Mouse (Mus musculus): ENCODE results near the gene Alg2.
A peak's percentile ranks its signal among the peaks of the same experiment; 100 is the strongest.

The Alg2 gene

DNA sequence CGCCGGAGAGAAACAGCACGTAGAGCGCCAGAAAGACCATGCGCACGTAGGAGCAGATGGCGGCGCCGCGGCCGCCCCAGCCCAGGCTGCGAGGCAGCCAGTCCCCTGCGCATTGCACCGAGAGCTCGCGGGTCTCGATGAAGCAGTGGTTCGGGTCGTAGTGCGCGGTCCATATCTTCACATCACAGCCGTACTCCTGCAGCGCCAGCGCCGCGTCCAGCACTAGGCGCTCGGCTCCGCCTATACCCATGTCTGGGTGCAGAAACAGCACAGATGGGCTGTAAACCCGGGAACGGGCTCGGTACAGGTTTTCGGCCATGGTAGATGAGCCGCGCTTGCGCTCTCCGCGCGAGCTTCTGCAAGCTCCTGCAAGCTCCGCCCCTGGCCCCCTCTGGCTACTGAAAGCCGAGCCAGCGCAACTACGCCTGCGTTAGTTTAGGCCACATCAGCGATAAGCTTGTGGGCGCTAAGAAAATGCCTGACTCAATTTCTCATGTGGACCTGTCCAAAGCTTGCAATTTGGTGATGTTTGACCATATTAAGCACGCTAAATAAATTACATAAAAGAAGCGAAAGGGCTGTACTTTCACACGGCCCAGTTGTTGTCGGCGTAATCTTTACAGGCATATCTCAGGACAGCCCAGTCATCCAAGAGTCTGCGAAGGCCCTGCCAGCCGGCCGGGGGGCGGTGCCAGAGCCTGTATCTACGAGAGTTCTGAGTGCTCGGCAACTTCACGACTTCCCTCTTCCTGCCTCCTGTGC, at the start of gene Alg2, which contains the start of gene Sec61b:
TSS of gene Alg2 (minus strand) at position 366 of the 762 bp plus-strand sequence.
TSS of gene Sec61b (plus strand) at position 691 of the 762 bp plus-strand sequence.
- peak; percentile 96 for DNase-seq (ENCODE audit: low spot score)

DNA sequence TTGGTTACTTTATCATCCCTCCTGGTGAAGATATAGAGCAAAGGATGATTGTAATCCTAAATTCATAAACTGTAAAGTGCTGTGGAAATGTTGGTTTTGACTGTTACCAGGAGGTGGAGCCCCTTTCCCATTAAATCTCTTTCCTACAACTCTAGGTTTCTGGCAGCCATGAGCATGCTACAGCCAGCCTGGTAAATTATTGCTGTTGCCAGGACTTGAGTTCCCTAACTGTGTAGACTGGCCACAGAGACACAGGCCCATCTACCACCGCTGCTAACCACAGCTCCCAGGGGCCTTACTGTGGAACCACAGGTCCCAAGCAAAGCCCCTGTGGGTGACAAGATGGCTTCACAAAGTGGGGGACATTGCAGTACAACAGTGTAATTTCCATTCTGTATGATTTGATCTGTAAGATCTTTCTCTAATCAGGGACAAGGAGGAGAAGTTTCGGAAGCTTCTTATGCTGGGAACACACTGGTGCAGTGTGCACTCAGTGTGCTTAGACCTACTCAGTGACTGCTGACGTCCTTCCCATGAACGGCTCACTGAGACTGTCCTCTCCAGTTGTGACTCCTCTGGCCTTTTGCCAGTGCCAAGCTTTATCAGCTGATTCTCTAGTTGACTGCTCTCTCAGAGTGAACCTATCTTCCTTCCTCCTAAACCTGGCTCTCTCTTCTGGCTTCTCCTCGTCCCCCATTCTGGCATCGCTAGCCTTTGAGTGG, 47.9 kb upstream of the Alg2 start:
- no peak for DNase-seq (ENCODE audit: low spot score)

DNA sequence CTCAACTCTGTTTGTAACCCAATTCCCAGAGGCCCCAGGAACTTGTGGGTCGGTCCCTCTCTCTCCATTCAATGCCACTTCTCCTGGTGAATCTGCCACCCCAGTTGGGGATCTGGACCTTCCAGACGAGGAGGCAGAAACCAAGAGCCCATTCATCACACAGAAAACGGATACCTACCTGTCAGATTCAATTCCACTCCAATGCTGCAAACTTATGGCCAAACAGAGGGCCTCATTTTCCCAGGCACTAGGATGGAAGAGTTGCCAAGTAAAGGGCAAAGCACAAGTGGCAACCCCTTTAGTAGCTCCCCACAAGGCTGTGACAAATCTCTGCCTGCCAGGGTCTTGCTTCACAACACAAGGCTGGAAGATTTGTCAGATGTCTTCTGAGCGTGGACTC, 45.9 kb upstream of the Alg2 start:
- no peak for DNase-seq (ENCODE audit: low spot score)

DNA sequence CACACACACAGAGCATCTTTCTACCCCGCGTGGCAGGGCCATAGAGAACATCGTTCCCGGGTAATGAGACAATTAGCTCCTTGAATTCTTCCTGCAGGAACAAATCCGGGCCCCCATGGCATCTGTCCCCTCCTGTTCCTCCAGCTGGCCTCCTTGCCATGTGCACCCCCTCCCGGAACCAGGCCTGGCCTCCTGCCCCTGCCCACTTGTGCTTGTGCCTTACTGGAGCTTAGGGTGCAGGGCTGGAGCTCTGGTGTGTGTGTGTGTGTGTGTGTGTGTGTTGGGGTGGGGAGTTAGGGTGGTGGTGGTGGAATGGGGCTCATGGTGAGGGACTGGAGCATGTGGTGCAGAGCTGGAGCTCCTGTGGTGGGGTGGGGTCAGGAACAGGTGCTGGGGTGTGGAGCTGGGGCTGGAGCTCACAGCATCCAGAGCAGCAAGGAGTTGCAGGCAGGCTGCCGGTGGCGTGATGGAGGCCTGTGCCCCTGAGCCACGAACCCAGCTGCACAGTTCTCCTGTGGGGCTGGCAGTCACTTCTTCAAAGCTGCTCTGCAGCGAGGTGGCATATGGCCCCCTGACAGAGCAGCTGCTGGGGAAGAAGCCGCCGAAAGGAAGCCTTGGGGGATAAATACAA, 44.5 kb upstream of the Alg2 start:
- no peak for DNase-seq (ENCODE audit: low spot score)

DNA sequence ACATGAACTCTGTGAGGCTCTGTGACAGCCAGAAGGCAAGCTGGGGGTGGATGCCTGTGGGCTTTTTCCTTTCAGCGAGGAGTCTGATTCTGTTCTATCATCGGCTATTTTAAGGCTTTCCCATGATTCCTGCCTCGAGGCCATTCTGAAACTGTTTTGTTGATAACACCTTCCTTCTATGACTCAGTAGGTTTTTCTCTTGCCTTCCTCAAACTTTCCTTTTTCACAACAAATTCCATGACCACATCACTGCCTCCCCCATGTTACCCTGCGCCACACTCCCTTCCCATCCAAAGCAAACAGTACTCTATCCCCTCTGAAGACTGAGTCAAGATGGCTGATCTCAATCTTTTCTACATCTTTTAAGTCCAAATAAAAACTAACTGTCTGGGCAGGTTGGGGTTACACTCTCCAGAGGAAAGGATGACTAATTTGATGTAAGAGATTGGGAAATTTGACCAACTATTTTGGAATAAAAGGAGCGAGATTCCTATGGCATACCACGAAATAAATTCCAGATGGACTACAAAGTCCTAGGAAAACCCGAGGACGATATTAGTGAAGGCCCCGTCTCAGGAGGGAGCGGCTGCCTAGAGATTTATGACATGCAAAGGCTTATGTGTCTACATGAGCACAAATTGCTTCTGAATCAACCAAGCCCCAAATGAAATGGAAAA, 30.8 kb upstream of the Alg2 start:
- no peak for DNase-seq (ENCODE audit: low spot score)

DNA sequence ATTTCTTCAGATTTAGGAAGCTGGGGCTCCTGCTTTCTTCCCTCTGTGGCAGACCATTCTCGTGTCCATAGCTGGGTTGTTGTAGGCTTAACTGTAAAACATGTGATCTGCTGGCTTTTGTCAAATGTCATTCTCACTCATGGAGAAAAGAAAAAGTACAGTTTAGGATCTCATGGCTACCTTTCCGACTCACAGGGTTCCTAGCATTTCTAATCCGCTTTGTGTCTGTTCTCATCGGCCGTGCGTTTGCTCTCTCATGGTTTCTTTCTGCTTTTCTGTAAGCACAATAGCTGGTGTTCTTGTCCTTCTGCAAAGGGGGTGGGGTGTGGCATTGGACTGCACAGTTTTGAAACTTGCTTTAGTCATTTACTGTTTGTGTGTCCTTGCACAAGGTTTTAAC, 28.9 kb upstream of the Alg2 start:
- no peak for DNase-seq (ENCODE audit: low spot score)

DNA sequence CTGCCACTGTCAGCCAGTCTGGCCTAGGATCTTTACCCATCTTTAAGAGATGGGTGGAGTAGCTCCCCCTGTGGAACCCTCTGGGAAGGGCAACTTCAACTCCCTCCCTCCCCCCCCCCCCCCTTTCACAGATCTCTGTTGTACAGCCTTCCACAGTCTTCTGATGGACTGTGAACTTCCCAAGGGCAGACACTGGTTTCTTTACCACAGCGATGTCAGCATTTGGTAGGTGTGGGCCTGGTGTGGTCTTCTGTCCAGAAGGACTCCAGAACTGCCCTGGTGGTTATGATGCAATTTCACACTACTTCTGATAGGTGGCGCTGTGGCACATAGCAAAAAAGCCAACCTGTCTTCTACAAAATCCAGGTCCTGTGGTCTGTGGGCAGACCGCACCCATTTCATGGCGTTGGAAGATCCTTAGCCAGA, 28.4 kb upstream of the Alg2 start:
- no peak for DNase-seq (ENCODE audit: low spot score)

DNA sequence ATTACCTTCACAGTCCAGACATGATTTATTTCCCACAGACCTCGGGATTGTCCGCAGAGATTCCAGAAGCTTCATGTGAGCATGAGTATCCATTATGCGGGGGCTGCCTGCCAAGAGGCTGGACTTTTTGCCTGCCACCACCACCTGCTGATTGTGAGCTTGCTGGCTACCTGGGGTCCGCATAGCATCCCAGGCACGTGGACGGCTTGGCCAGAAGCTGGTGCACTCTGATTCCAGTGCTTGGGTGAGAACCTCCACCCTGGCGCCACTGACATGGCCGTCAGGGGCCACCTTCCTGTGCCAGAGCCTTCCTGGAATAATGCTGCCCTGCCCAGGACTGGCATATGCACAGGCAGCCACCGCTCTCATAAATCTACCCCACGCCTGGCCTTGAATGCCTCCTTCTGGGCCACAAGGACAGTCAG, 25.0 kb upstream of the Alg2 start:
- no peak for DNase-seq (ENCODE audit: low spot score)

DNA sequence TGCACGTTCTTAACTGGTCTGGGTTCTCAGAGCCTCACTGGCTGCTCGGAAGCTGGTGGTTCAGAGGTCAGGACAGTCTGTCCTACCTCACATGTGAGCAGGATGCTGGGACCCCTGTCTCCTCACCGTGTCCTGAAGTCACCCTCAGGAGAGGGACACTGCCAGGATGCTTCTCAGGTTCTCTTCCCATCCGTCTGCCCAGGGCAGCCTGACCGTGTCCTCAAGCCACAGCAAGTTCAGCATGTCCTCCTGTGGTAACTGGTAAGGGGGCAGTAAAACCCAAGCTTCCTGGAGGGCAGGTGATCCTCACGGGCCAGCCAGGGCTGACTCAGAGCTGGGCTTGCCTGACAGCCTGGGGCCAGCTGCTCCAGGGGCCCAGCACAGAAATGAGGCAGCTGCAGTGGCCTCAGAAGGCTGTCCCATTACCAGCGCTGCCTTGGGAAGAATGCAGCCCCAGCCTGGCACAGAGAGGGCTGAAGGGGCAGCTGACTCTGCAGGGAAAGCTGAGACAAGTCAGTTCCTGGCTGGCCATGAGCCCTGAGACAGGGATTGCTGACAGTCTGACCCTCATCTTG, 23.8 kb upstream of the Alg2 start:
- no peak for DNase-seq (ENCODE audit: low spot score)

DNA sequence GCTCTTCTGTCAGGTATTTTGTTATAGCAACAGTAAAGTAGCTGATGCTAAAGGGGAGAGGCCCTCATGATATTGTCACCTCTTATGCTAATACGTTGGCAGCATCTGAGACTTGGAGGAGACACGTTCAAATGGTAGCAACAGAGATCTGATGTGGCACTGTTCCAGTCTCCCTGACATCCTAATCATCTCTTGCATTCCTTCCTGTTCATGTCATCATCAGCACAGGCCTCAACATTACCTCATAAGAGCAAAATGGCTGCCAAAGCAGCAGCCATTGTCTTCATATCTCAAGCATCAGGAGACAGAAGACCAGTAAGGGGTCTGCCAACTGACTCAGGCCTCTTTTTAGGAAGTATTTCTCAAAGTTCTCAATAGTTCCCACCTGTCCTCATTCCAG, 20.6 kb upstream of the Alg2 start:
- no peak for DNase-seq (ENCODE audit: low spot score)

DNA sequence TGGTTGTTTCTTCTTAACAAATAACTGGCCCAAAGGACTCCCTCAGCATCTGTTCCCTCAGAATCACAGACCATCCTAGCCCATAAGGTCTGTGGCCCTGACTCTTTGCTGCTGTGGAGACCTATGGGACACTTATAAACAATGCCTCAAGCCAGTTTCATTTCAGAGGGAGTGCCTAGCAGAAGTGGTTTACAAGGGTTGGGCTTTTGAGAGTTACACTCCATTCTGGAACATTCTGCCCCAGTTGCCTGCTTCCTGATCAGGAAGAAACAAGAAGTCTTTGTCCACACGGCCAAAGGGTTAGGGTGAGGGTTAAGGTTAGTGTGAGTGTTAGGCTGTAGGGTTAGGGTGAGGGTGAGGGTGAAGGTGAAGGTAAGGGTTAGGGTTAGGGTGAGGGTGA, 20.0 kb upstream of the Alg2 start:
- no peak for DNase-seq (ENCODE audit: low spot score)

DNA sequence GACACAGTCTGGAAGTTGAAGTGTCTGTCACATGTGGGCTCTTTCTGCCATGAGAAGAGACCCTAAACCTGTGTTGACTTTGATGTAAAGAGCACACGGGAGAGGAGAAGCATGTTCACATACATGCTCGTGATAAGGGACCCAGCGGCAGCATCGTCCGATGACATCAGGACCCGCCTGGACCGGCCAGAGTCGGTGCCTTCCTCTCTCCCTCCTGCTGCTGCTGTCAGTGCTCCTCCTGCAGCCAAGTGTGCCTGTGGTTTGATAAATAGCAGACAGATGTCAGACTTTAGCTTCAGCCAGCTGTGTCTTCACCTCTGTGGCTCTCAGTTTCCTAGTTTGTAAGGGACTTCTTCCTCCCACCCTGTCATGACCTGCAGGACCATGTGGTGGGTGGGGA, 19.3 kb upstream of the Alg2 start:
- DNase-seq (ENCODE audit: low spot score), result no peak

DNA sequence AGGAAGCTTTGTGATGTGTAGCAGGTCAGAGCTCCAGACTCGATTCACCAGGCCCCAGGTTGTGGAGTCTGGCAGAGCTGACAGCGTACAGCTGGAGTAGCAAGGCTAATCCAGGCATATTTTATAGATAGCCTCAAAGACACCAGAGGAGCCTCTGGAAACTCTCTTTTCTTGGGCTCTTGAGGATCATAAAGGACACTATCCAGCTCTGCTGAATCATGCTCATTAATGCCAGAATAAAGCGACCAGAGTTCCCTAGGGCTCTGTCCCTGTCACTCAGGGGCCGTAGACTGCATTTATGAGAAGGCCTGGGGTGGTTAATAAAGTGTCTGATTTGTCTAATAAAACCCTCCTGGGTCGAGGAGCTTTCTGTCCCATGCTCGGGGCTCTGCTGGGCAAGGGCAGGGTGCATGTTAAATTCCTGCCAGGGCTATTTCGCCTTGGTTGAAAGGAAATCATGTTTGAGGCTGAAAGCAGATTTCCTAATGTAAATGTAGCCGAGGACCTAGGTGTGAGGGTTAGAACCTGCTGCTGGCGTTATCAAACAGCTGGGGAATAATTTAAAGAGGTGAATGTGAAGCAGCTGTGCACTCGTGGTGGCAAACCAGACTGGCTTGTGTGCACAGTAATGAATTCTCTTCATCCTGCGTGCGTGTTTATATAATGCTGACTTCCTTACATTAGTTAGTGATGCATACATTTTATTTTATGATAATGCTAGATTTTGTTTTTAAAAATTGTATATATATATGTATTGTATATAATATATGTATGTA, 18.4 kb upstream of the Alg2 start:
- no peak for DNase-seq (ENCODE audit: low spot score)

DNA sequence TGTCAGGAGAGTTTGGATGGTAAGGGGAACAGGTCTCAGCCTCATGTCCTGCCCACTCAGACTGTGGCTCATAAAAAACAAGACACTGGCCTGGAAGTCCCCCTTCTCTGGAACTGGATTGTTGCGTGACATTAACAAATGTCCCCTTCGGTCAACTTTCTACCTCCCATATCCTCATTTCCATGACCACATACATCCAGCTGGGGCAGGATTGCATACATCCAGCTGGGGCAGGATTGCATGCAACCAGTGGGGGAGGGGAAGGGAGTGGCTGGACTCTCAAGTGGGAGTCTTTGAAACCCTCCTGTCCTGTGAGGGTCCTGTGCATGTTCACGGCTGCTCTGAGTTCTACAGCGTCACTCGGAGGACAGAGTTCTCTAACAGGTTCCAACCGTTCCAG, 17.1 kb upstream of the Alg2 start:
- DNase-seq (ENCODE audit: low spot score), result no peak

DNA sequence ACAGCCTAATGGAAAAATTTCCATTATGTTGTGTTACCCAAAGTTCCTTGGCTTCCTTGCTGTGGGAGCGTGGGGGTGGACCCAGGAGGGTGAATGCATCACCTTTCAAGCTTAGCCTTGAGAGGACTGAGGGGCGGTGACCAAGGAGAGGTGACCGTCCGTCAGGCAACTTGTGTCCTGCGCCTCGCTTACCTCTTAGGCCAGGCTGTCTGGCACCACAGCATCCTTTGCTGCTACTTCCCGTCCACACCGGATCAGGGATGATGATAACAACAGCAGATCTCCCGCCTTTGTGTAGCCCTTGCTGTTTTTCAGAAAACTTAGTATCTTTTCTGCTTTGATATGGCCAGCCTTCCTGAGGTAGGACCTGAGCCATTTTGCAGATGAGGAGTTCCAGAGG, 6.4 kb upstream of the Alg2 start:
- DNase-seq (ENCODE audit: low spot score), result no peak

DNA sequence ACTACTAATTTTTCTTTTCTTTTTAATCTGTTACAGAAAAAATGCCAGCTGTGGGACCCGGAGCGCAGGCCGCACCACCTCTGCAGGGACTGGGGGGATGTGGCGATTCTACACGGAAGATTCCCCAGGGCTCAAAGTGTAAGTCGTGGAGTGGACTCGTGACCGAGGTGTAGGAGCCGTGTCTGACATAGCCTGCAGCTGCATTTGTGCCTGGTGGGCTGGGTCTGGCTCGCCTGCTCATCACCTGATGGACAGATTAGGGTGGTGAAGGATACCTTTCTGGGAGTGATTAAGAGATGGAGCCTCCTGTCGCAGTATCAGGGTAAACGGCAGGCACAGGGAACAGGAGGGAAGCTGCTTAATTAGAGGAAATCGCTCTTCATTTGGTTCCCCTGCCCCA, 6.0 kb upstream of the Alg2 start:
- DNase-seq (ENCODE audit: low spot score), result no peak

DNA sequence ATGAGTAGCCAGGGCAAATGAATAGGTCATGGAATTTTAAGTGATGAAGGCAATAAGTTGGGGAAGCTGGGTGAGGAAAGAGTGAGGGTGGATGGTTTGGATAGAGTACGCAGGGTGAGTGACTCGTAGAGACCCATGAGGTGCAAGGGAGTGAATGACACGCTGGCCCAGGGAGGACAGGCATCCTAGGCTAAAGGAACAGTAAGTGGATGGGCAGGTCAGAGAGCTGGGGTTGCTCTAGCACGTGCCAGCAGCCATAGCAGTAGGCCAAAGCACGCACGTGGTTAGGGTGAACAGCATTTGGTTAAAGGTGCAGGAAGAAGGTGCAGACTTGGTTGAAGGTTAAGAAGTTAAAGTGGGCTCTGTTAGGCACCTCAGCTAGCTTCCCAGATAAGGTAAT, 3.4 kb upstream of the Alg2 start:
- no peak for DNase-seq (ENCODE audit: low spot score)

DNA sequence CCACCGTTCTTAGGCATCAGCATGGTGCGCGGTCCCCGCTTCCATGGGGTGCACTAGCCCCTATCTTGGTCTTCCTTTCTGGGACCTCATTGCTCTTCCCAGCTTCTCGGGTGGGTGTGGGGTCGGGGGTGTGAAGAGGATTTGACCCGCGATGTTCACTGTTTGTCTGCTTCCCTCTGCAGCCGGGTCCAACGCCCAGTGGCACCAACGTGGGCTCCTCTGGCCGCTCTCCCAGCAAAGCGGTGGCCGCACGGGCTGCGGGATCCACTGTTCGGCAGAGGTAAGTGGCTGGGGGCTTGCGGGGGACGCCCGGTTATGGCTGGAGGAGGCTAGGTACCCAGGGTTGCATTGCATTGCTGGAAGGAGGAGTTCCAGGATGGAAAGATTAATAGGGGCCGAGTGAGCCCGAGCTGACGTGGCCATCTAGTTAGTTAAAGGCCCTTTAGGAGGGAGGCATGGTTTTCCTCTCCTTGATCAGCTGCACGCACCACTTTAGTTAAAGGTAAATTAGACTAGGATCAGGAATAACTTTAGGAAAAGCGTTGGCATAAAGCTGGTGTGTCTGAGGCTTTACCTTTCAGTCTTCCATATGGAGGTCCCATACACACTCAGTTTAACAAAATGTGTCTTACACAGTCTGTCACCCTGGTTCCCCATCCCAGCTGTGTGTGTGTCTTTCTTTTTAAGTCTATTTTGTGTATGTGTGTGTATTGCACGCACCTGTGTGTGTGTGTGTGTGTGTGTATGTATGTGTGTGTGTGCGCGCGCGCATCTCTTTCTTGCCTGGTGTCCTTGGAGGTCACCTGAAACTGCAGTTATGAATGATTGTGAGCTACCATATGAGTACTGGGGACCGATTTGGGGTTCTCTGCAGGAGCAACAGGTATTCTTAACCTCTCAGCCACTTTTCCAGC, 854 bp upstream of the Alg2 start:
- DNase-seq (ENCODE audit: low spot score), result no peak

DNA sequence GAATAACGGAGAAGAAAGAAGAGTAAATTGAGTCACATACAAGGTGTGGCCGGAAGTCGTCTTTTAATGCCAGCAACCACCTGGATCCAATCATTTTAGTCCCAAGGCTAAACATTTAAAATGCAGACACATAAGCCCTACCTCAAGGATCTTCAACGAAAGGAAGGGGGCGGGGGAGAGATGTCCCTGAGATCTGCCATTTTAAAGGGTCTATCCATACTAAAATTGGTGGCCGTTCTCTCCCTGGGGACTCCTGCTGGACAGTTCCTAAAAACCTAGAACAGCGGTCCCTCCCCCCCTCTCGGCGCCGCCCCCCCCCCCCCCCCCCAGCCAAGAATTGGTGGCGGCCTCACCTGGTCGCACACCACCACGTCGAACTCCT, 556 bp downstream of the Alg2 start:
- no peak for DNase-seq (ENCODE audit: low spot score)

DNA sequence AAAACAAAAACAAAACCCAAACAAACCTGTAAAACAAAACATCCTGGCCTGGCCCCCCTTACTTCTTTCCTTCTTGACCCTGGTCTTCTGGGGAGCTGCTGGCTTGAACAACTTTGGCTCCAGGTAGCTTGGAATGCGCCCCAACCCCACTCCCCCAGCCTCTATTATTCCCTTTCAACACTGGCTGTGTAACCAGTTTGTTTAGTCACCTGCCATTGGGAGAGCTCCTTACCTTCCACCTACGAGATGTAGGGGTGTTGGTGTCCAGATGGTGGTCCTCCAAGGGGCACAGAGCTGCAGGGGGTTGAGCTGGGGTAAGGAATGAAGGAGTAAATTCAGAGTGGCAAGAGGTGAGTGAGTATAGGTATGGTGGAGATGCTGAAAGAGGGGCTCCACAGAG, 6.9 kb downstream of the Alg2 start:
- no peak for DNase-seq (ENCODE audit: low spot score)
